Mouse (Mus musculus) spleen, postnatal 10 days (tissue): Measurements from ENCODE around the gene Fpr-rs6.

Experiments
- DNase-seq, 2 experiments: peaks; one replicate each; pipeline ENCODE4 v3.0.0; 2021 to 2022; ENCODE audit warnings: low spot score in 2 of 2

Fpr-rs6 gene

GRCm38 (mm10) chr17:20182997-20183396 is at the start of gene Fpr-rs6:
Fpr-rs6 (minus strand) TSS chr17:20183097.
- no peak for DNase-seq
